Mouse (Mus musculus) intestine, embryonic 16.5 days (tissue): ENCODE results near the gene Il18r1. TPM values are rescaled to one million over a fixed set of nuclear protein-coding genes. Genes with fewer than 3 reads are reported as not detected.

Experiments used
- ATAC-seq: fragments of 200-750 bp; cut with Nextera tagmentation; 2 replicates; pipeline ENCODE4 v1.8.0; 2017; ENCODE audit warnings: moderate TSS enrichment, moderate library complexity
- H3K27ac ChIP-seq: fragments of 300-500 bp; sonication (generic); 2 replicates; pipeline ENCODE4 v1.5.1; 2014; ENCODE audit warnings: mild to moderate bottlenecking, low read length
- H3K27me3 ChIP-seq: fragments of 300-500 bp; sonication (generic); replicated peaks from 2 replicates; pipeline ENCODE4 v1.6.1; 2014; ENCODE audit warnings: low read length, control low read depth, mixed read lengths; ENCODE audit not compliant: control insufficient read depth, insufficient read depth
- H3K36me3 ChIP-seq: fragments of 300-500 bp; sonication (generic); 2 replicates; pipeline ENCODE4 v1.6.1; 2014; ENCODE audit warnings: low read length, control low read depth; ENCODE audit not compliant: control insufficient read depth, insufficient read depth
- H3K4me1 ChIP-seq: fragments of 300-500 bp; sonication (generic); 2 replicates; pipeline ENCODE4 v1.6.1; 2014; ENCODE audit warnings: low read length, control low read depth, mixed read lengths; ENCODE audit not compliant: control insufficient read depth, insufficient read depth
- H3K4me2 ChIP-seq: fragments of 300-500 bp; sonication (generic); 2 replicates; pipeline ENCODE4 v1.6.1; 2014; ENCODE audit warnings: low read depth, low read length, control low read depth
- H3K4me3 ChIP-seq: fragments of 300-500 bp; sonication (generic); 2 replicates; pipeline ENCODE4 v1.5.1; 2014; ENCODE audit warnings: mild to moderate bottlenecking, low read length
- H3K9ac ChIP-seq: fragments of 300-500 bp; sonication (generic); 2 replicates; pipeline ENCODE4 v1.6.1; 2014; ENCODE audit warnings: low read depth, low read length
- H3K9me3 ChIP-seq: fragments of 300-500 bp; sonication (generic); 2 replicates; pipeline ENCODE4 v1.6.1; 2016; ENCODE audit warnings: low read length, control low read depth; ENCODE audit not compliant: control insufficient read depth
- whole genome bisulfite sequencing: fragments of 180-500 bp; shearing (Covaris S2); extraction: QIAGEN DNeasy Blood & Tissue Kit; methylation state at CpG from one replicate; pipeline ENCODE4 v1.1.7; 2014; 5-methylcytosine and 5-hydroxymethylcytosine counted together
- polyA plus RNA-seq: library from polyadenylated mRNA; unstranded; fragments of >200 nt; fragmentation: Nextera tagmentation; extraction: Ambion mirVana; gene quantifications from 2 replicates; pipeline ENCODE4 v1.2.1, GENCODE M21; 2015

The Il18r1 gene
- polyA plus RNA-seq, 1 experiment from 2014 or later: 0.51 TPM

GRCm38 (mm10) chr1:40475697-40476096 is 10.3 kb downstream of the Il18r1 start:
- 64% methylated on average over 3 of the region's 3 CpGs for WGBS
- Histone ChIP-seq H3K4me1 (no peaks in the 10 kb centered on the region), H3K9ac (no peak overlapping the region), H3K27me3 (no peaks in the 10 kb centered on the region), H3K4me3 (no peak overlapping the region), H3K4me2 (no peak overlapping the region), H3K27ac (no peak overlapping the region), H3K36me3 (no peaks in the 10 kb centered on the region), H3K9me3 (no peaks in the 10 kb centered on the region)
- no peak for ATAC-seq

- Histone ChIP-seq H3K4me1 (no peaks in the 10 kb centered on the region), H3K4me3 (no peak overlapping the region), H3K27me3 (no peaks in the 10 kb centered on the region), H3K4me2 (no peak overlapping the region), H3K27ac (no peak overlapping the region), H3K9me3 (no peaks in the 10 kb centered on the region), H3K36me3 (no peaks in the 10 kb centered on the region), H3K9ac (no peak overlapping the region)
- no peak for ATAC-seq
- WGBS: 75% methylated on average over 4 of the region's 4 CpGs
Observed at GRCm38 (mm10) chr1:40476756-40477155, 11.4 kb downstream of the Il18r1 start.

GRCm38 (mm10) chr1:40479505-40479923 is 14.2 kb downstream of the Il18r1 start:
- Histone ChIP-seq H3K9ac (no peak overlapping the region), H3K4me3 (no peak overlapping the region), H3K9me3 (no peaks in the 10 kb centered on the region), H3K27ac (no peak overlapping the region), H3K27me3 (no peaks in the 10 kb centered on the region), H3K4me1 (no peaks in the 10 kb centered on the region), H3K36me3 (no peaks in the 10 kb centered on the region), H3K4me2 (no peak overlapping the region)
- WGBS: 68% methylated on average over 6 of the region's 6 CpGs
- ATAC-seq: no peak

- 79% methylated on average over 4 of the region's 4 CpGs for WGBS
- no peak for ATAC-seq
- H3K36me3 ChIP-seq: no peaks in the 10 kb centered on the region
- no peak overlapping the region for H3K27ac ChIP-seq
- H3K4me2 ChIP-seq: no peak overlapping the region
- H3K9ac ChIP-seq: no peak overlapping the region
- H3K4me1 ChIP-seq: no peaks in the 10 kb centered on the region
- H3K4me3 ChIP-seq: no peak overlapping the region
- no peaks in the 10 kb centered on the region for H3K27me3 ChIP-seq
- H3K9me3 ChIP-seq: no peaks in the 10 kb centered on the region
Observed at GRCm38 (mm10) chr1:40494594-40494993, 29.2 kb downstream of the Il18r1 start.

GRCm38 (mm10) chr1:40499708-40500107 is 34.4 kb downstream of the Il18r1 start:
- 71% methylated on average over 1 of the region's 1 CpGs for WGBS
- H3K4me3 ChIP-seq: no peak overlapping the region
- no peak overlapping the region for H3K9ac ChIP-seq
- no peaks in the 10 kb centered on the region for H3K36me3 ChIP-seq
- H3K27me3 ChIP-seq: no peaks in the 10 kb centered on the region
- no peak for ATAC-seq
- no peak overlapping the region for H3K27ac ChIP-seq
- H3K9me3 ChIP-seq: no peaks in the 10 kb centered on the region
- H3K4me1 ChIP-seq: no peaks in the 10 kb centered on the region
- no peak overlapping the region for H3K4me2 ChIP-seq

- ATAC-seq: no peak
- Histone ChIP-seq H3K27ac (no peak overlapping the region), H3K4me3 (no peak overlapping the region), H3K9me3 (no peaks in the 10 kb centered on the region), H3K4me1 (no peaks in the 10 kb centered on the region), H3K9ac (no peak overlapping the region), H3K27me3 (no peaks in the 10 kb centered on the region), H3K36me3 (no peaks in the 10 kb centered on the region), H3K4me2 (no peak overlapping the region)
- WGBS: 84% methylated on average over 4 of the region's 4 CpGs
Observed at GRCm38 (mm10) chr1:40501126-40501525, 35.8 kb downstream of the Il18r1 start.

GRCm38 (mm10) chr1:40501546-40502398 is 36.4 kb downstream of the Il18r1 start:
- H3K27me3 ChIP-seq: no peaks in the 10 kb centered on the region
- no peak overlapping the region for H3K9ac ChIP-seq
- no peak overlapping the region for H3K27ac ChIP-seq
- H3K4me3 ChIP-seq: no peak overlapping the region
- 79% methylated on average over 11 of the region's 11 CpGs for WGBS
- no peaks in the 10 kb centered on the region for H3K9me3 ChIP-seq
- no peak overlapping the region for H3K4me2 ChIP-seq
- ATAC-seq: peak; percentile 52
- no peaks in the 10 kb centered on the region for H3K36me3 ChIP-seq
- H3K4me1 ChIP-seq: no peaks in the 10 kb centered on the region

- H3K27ac ChIP-seq: no peak overlapping the region
- no peak overlapping the region for H3K4me3 ChIP-seq
- 68% methylated on average over 5 of the region's 5 CpGs for WGBS
- H3K4me2 ChIP-seq: no peak overlapping the region
- no peaks in the 10 kb centered on the region for H3K36me3 ChIP-seq
- H3K9me3 ChIP-seq: no peaks in the 10 kb centered on the region
- no peaks in the 10 kb centered on the region for H3K4me1 ChIP-seq
- no peak overlapping the region for H3K9ac ChIP-seq
- ATAC-seq: no peak
- no peaks in the 10 kb centered on the region for H3K27me3 ChIP-seq
Observed at GRCm38 (mm10) chr1:40504548-40504947, 39.2 kb downstream of the Il18r1 start.

DNA sequence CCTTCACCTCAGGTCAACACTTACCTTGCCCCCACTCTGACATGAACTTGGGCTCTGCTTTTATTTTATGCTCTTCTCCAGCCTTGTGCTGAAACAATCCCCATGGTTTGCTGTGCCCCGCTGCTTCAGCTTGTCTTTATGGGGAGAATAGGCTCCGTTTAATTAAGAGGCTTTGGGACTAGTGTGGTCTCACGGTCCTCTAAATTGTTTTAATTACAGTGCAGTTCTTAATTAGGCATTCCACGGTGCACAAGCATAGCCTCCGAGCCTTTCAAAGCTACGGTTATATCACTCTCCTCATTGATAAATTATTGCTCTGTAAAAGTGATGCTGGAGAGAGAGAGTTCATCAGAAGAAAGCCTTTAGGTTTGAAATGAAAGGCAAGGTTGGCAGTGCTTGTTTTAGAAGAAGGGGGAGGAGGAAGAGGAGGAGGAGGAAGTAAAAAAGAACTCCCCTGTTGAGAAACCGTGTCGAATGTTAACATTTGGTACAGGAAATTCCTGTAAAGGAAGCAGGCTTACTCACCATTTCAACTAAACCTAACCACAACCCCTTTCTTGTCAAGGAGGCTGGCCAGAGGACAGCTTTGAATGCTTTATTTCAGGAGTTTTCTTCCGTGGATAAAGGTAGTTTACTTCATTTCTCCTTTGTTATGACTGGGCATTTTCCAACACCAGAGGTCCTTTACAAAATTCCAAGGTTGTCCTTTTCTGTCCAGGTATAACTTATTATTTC is 49.7 kb downstream of the Il18r1 start, which contains the start of gene Il18rap:
Gene Il18rap (plus strand): TSS at position 512 of the 735 bp plus-strand sequence.
- Histone ChIP-seq H3K4me1 (no peaks in the 10 kb centered on the region), H3K9ac (no peak within 1 kb of the TSS), H3K36me3 (no peaks in the 10 kb centered on the region), H3K4me3 (no peak within 1 kb of the TSS), H3K27ac (no peak within 1 kb of the TSS), H3K27me3 (no peaks in the 10 kb centered on the region), H3K9me3 (no peaks in the 10 kb centered on the region), H3K4me2 (no peak within 1 kb of the TSS)
- WGBS: 57% methylated on average over 9 of the region's 9 CpGs
- no peak for ATAC-seq
